Mouse (Mus musculus) cortical plate, adult 2 months (tissue): ENCODE data around the gene Slc35e3. TPM values are rescaled to one million over a fixed set of nuclear protein-coding genes. Genes with fewer than 3 reads are reported as not detected.

ENCODE experiments used
- H3K27ac ChIP-seq: fragments of 200-500 bp; 2 replicates; pipeline ENCODE4 v1.5.1; 2012; ENCODE audit warnings: low read length, control low read depth, inconsistent platforms; ENCODE audit not compliant: insufficient read depth
- H3K4me1 ChIP-seq: fragments of 200-500 bp; 2 replicates; pipeline ENCODE4 v1.6.1; 2011; ENCODE audit warnings: low read length; ENCODE audit not compliant: control insufficient read depth, insufficient read depth
- H3K4me3 ChIP-seq: fragments of 200-500 bp; 2 replicates; pipeline ENCODE4 v1.5.1; 2011; ENCODE audit warnings: mild to moderate bottlenecking, low read length, control low read depth; ENCODE audit not compliant: insufficient read depth
- CTCF ChIP-seq: fragments of 200-500 bp; IDR thresholded peaks from 2 replicates; pipeline ENCODE4 v1.5.1; 2011; ENCODE audit warnings: mild to moderate bottlenecking, control low read depth, low read length; ENCODE audit not compliant: insufficient read depth; ENCODE audit errors: extremely low read depth
- POLR2A ChIP-seq: fragments of 200-500 bp; IDR thresholded peaks from 2 replicates; pipeline ENCODE4 v1.6.1; 2011; ENCODE audit warnings: mild to moderate bottlenecking, low read length, control low read depth; ENCODE audit not compliant: insufficient read depth; ENCODE audit errors: extremely low read depth
- polyA plus RNA-seq: library from polyadenylated mRNA; depleted of rRNA; stranded (reverse); fragments of >200 nt; gene quantifications from 2 replicates; pipeline ENCODE4 v1.2.3, GENCODE M21; 2012

Gene Slc35e3
- polyA plus RNA-seq, 1 experiment = 20.0 TPM

DNA sequence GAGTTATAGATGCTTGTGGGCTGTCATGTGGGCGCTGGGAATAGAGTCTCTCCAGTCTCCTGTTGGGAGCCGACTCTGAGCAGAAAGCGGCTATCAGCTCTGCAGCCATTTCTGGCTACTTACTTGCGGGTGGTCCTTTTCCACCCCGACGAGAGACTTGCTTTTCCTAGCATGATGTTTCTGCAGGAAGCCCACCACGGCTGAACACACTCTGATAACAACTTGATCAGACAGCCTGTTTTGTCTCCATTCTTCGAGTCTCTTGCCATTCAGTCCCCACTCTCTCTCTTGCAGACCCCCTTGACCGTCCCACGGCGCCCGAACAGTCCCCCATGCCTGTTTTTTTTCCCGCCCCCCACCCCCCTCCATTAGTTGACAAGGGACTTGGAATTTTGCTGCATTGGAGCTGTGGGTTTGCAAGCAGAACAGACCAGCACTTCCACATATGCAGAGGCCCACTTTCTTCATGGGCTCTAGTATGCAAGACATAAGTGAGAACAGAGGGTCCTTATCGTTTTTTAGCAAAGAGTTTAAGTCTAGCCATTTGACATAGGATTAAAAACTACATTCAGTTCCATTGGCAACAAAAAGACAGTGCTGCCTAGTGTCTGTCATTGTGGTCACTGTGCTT is 13.1 kb downstream of the Slc35e3 start:
- H3K4me3 ChIP-seq = no peak overlapping the region
- H3K27ac ChIP-seq = no peak overlapping the region
- TF ChIP-seq POLR2A (no peak), CTCF (no peak)
- no peaks in the 10 kb centered on the region for H3K4me1 ChIP-seq

DNA sequence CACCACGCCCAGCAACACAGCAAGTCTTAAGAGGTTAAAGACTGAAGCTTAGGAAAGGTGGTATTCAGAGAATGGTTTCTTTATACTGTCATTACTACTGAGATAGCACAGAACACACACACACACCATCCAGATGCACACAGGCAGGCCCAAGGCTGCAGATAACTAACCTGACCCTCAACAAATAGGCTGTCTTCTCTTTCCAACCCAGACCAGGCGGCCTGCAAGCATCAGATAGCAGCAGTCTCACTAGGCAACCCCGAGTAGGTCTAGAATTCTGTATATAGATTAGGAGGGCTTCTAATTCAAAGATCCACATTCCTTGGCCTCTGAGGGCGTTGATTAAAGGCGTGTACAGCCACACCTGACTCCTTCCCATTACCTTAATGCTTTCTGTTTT is 14.0 kb downstream of the Slc35e3 start:
- TF ChIP-seq POLR2A (no peak), CTCF (no peak)

DNA sequence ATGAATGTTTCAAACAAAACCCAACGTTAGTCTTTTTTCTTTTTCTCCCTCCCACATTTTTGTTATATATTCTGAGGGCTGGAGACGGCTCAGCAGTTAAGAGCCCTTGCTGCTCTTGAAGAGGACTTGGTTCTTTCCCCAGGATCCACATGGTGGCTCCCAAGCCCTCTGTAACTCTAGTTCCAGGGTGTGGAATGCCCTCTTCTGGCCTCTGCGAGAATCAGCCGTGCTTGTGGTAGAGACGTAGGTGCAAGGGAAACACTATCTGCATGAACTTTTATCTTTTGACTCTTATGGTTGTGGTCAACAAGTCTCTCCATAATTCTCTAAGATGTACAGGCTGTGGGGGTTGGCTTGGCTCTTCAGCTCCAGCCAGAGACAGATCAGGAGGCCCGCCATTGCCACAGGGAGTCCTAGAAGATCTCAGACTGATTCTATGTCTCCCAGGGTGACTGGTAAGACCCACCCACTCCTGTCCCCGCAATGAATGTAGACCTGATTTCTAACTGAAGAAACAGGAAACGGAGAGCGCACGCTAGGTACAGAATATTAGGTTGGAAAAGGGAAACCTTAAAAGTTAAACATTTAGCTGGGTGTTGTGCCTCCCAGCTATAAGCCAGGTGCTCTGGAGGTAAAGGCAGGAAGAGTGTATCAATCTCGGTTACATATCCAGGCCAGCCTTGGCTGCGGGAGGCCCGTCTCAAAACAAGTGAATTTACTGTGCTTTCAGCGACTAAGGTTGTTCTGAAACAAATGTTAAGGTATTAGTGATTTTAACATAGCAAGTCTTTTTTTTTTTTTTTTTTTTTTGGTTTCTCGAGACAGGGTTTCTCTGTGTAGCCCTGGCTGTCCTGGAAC is 14.7 kb downstream of the Slc35e3 start:
- Histone ChIP-seq H3K4me1 (no peaks in the 10 kb centered on the region), H3K4me3 (no peak overlapping the region), H3K27ac (no peak overlapping the region)
- TF ChIP-seq POLR2A = no peak
- peak; percentile 68 for TF ChIP-seq CTCF

More for the DNA sequence above, 14.0 kb downstream of the Slc35e3 start:
- Histone ChIP-seq H3K27ac (no peak overlapping the region), H3K4me1 (no peaks in the 10 kb centered on the region), H3K4me3 (no peak overlapping the region)

DNA sequence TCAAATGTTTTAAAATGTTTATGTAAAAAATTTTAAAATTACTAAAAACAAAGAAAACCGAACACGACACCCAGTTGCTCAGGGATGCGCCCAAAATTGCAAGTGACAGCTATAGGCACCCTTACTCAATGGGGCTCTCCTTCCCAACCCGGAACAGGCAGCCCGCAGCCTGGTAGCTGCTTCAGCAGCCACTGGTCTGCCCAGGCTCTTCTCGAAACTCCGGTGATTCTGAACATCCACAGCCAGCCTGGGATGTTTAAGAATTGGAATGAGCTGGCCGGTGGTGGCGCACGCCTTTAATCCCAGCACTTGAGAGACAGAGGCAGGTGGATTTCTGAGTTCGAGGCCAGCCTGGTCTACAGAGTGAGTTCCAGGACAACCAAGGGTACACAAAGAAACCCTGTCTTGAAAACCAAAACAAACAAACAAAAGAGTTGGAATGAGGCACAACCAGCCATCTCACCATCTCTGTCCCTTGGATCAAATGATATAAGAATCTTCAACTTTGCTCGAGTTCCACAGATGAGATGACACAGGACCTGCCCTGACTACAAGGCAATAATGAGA is 15.4 kb downstream of the Slc35e3 start:
- TF ChIP-seq CTCF (no peak), POLR2A (no peak)
- no peak overlapping the region for H3K27ac ChIP-seq
- H3K4me3 ChIP-seq = no peak overlapping the region
- no peaks in the 10 kb centered on the region for H3K4me1 ChIP-seq

DNA sequence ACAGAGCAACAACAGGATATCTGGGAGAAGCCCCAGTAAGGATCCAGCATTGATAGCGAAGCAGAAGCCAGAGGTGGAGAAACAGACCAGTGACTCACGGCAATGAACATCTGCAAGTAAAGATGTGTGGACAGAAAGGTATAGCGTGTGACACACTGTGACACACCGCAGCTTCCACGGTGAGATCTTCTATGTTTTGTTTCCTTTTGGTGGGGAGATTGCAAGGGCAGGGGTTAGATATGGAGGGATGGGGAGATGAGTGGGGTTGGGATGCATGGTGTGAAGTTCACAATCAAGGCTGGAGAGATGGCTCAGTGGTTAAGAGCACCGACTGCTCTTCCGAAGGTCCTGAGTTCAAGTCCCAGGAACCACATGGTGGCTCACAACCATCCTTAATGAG is 16.0 kb downstream of the Slc35e3 start:
- TF ChIP-seq POLR2A (no peak), CTCF (no peak)
- no peaks in the 10 kb centered on the region for H3K4me1 ChIP-seq

DNA sequence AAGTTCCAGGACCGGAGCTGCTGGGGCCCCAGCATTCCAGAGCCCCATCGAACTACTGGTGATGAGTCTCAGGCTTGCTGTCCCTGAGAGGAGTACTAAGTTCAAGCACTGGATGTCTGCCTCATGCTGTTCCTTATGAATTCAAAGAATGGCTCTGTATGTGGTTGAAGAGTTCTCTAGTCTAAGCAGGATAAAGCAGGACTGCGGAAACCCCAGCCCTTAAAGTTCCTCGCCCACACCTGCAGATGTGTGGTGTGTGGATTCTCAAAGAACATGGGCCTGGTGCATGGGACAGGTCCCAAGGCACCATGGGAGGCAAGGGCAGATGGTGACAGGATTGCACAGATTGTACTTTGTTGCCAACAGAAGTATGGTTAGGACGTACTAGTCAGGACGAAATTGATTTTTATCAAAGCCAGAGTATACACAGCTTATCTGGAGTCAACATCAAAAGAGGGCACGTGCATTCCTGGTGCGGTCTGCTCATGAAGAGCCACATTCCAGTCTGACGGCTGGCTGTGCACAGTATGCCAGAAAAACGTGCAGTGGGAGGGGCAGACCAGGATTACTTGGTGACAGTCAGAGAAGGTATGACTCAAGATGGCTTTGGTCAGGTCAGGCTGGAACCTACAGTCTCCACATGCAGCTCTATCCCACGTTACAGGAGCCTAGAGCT is 16.9 kb downstream of the Slc35e3 start:
- no peak for TF ChIP-seq CTCF
- TF ChIP-seq POLR2A = no peak
- H3K27ac ChIP-seq = no peak overlapping the region
- H3K4me3 ChIP-seq = no peak overlapping the region
- H3K4me1 ChIP-seq = no peaks in the 10 kb centered on the region

More for the DNA sequence above, 16.0 kb downstream of the Slc35e3 start:
- H3K27ac ChIP-seq = no peak overlapping the region
- no peak overlapping the region for H3K4me3 ChIP-seq

DNA sequence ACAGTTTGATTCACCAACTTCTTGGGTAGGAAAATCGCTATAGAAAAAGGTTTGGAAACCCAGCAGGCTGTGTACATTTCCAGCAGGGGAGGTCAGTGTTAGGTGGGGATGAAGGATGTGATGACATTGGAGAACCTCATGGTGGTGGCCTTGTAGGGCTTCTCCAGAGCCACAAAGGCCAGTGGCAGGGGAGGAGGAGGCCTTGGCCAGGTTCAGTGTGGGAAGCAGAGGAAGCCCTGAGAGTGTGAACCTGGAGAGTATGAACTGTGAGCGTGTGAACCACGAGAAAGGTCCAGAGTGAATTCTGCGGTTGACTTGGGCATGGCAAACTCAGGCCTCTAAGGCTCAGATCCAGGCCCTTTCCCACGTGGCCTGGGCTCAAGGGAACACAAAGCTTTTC is 17.6 kb downstream of the Slc35e3 start:
- Histone ChIP-seq H3K4me3 (no peak overlapping the region), H3K4me1 (no peaks in the 10 kb centered on the region), H3K27ac (no peak overlapping the region)
- TF ChIP-seq POLR2A (no peak), CTCF (no peak)

DNA sequence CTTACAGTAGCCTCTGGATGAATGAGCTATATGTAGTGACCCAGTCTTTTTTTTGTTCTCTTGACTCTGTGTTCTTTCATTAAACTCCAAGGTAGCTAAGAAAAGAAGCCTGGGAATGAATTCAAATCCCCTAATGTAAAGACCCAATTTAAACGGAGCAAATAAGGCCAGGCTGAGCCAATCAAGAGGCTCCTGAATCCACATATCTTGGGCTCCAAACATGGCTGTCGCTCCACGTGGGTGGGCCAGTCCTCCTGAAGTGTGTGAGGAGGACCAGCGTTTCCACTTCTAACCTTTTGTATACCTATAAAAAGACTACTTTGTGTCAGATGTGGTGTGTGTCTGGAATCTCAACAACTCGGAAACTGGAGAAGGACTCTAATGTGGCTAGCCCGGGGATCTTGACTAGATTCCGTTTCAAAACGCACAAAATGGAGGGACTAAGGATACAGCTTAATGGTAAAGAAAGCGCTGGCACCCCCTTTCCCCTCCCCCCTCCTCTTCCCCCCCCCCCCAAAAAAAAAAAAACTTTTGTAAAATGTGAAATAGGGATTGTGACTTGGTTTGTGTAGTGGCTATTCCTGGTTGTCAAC is 18.6 kb downstream of the Slc35e3 start:
- TF ChIP-seq POLR2A = no peak
- TF ChIP-seq CTCF = no peak
- H3K27ac ChIP-seq = no peak overlapping the region
- no peak overlapping the region for H3K4me3 ChIP-seq
- no peaks in the 10 kb centered on the region for H3K4me1 ChIP-seq

DNA sequence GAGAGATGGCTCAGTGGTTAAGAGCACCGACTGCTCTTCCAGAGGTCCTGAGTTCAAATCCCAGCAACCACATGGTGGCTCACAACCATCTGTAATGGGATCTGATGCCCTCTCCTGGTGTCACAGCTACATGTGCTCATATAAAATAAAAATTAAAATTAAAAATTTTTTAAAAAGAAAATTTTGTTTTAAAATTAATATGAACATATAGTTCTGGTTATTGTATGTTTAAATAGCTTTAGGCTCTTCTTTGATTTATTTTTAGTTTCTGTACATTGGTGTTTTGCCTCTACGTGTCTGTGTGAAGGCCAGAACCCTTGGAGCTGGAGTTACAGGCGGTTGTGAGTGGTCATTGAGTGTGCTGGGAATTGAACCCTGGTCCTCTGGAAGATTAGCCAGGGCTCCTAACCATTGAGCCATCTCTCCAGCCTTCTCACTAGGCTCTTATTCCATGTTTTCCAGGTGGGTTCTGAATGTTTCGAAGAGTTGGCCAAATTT is 19.2 kb downstream of the Slc35e3 start:
- Histone ChIP-seq H3K4me1 (no peaks in the 10 kb centered on the region), H3K4me3 (no peak overlapping the region), H3K27ac (no peak overlapping the region)
- TF ChIP-seq POLR2A = no peak
- no peak for TF ChIP-seq CTCF
